Mouse (Mus musculus): Measurements from ENCODE around the gene Vps72. TPM values are rescaled to one million over a fixed set of nuclear protein-coding genes. Genes with fewer than 3 reads are reported as not detected.

Vps72 gene
- polyA plus RNA-seq, 1 experiment from 2014 or later, result 288 TPM

- H3K27ac ChIP-seq (replicated peaks), result peak overlapping the region; percentile 86
- WGBS, result 1% methylated on average over 30 of the region's 30 CpGs
- H3K4me1 ChIP-seq, result peaks cover 44% of the 10 kb centered on the region
- peaks cover 24% of the 10 kb centered on the region for H3K36me3 ChIP-seq (replicated peaks)
- peaks cover 59% of the 10 kb centered on the region for H3K27me3 ChIP-seq (replicated peaks; ENCODE audit: low read depth, poor library complexity, severe bottlenecking)
- peak; percentile 59 for DNase-seq (ENCODE audit: low spot score)
- H3K9me3 ChIP-seq, result no peaks in the 10 kb centered on the region
- peak overlapping the region; percentile 89 for H3K4me3 ChIP-seq
Observed at GRCm38 (mm10) chr3:95161041-95161551, 50.3 kb downstream of the Vps72 start.

- H3K4me1 ChIP-seq, result peaks cover 44% of the 10 kb centered on the region
- DNase-seq (ENCODE audit: low spot score), result no peak
- peak overlapping the region; percentile 86 for H3K27ac ChIP-seq (replicated peaks)
- peaks cover 31% of the 10 kb centered on the region for H3K36me3 ChIP-seq (replicated peaks)
- peaks cover 60% of the 10 kb centered on the region for H3K27me3 ChIP-seq (replicated peaks; ENCODE audit: low read depth, poor library complexity, severe bottlenecking)
- H3K9me3 ChIP-seq, result no peaks in the 10 kb centered on the region
- WGBS, result 5% methylated on average over 9 of the region's 9 CpGs
- H3K4me3 ChIP-seq, result peak overlapping the region; percentile 89
Observed at GRCm38 (mm10) chr3:95161618-95162344, 51.0 kb downstream of the Vps72 start.

- Histone ChIP-seq H3K27ac (replicated peaks) (no peak overlapping the region), H3K4me3 (peak overlapping the region; percentile 89), H3K4me1 (peaks cover 44% of the 10 kb centered on the region), H3K27me3 (replicated peaks; ENCODE audit: low read depth, poor library complexity, severe bottlenecking) (peaks cover 60% of the 10 kb centered on the region), H3K36me3 (replicated peaks) (peaks cover 36% of the 10 kb centered on the region), H3K9me3 (no peaks in the 10 kb centered on the region)
- WGBS, result 53% methylated on average over 2 of the region's 2 CpGs
- no peak for DNase-seq (ENCODE audit: low spot score)
Observed at GRCm38 (mm10) chr3:95162345-95162628, 51.5 kb downstream of the Vps72 start.

- no peak for DNase-seq (ENCODE audit: low spot score)
- Histone ChIP-seq H3K36me3 (replicated peaks) (peaks cover 50% of the 10 kb centered on the region), H3K27me3 (replicated peaks; ENCODE audit: low read depth, poor library complexity, severe bottlenecking) (peaks cover 66% of the 10 kb centered on the region), H3K27ac (replicated peaks) (no peak overlapping the region), H3K4me1 (peaks cover 44% of the 10 kb centered on the region), H3K4me3 (no peak overlapping the region), H3K9me3 (no peaks in the 10 kb centered on the region)
- 63% methylated on average over 11 of the region's 11 CpGs for WGBS
Observed at GRCm38 (mm10) chr3:95163419-95164255, 52.8 kb downstream of the Vps72 start.

DNA sequence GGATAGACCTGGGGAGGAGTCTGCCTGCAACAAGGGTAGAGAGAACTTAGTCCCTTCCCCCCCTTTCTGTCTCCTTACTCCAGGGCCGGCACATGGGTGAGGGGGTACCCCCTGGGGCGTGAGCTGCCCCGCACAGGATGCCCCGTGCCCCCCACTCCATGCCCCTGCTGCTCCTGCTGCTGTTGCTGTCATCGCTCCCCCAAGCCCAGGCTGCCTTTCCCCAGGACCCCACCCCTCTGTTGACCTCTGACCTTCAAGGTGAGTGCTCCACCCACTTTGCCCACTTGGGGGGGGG, 53.4 kb downstream of the Vps72 start:
- peaks cover 55% of the 10 kb centered on the region for H3K36me3 ChIP-seq (replicated peaks)
- no peaks in the 10 kb centered on the region for H3K9me3 ChIP-seq
- WGBS, result 48% methylated on average over 5 of the region's 5 CpGs

DNA sequence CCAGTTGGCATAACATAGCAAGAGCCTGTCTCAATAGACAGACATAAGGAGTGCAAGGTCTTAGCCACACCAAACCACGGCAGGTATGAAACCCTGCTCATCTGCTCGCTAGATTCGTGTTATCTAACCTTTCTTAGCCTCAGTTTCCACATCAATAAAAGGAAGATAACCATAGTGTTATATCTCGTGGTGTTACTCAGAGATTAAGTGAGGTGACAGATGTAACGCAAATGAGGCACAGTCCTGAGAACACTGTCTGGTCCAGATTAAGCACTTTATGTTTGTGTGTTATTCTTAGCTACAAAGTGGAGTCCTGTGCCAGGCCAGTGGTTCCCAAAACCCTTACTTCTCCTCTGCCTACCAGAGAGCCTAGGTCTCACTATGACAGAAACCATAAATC, 54.0 kb downstream of the Vps72 start:
- Histone ChIP-seq H3K4me1 (peaks cover 39% of the 10 kb centered on the region), H3K4me3 (no peak overlapping the region), H3K36me3 (replicated peaks) (peaks cover 62% of the 10 kb centered on the region), H3K9me3 (no peaks in the 10 kb centered on the region), H3K27me3 (replicated peaks; ENCODE audit: low read depth, poor library complexity, severe bottlenecking) (peaks cover 66% of the 10 kb centered on the region), H3K27ac (replicated peaks) (no peak overlapping the region)
- DNase-seq (ENCODE audit: low spot score), result no peak
- 84% methylated on average over 5 of the region's 5 CpGs for WGBS

More for the DNA sequence above, 53.4 kb downstream of the Vps72 start:
- H3K4me3 ChIP-seq, result no peak overlapping the region
- H3K27me3 ChIP-seq (replicated peaks; ENCODE audit: low read depth, poor library complexity, severe bottlenecking), result peaks cover 66% of the 10 kb centered on the region
- H3K27ac ChIP-seq (replicated peaks), result no peak overlapping the region
- peaks cover 44% of the 10 kb centered on the region for H3K4me1 ChIP-seq
- DNase-seq (ENCODE audit: low spot score), result no peak

- no peaks in the 10 kb centered on the region for H3K9me3 ChIP-seq
- H3K36me3 ChIP-seq (replicated peaks), result peaks cover 82% of the 10 kb centered on the region
- DNase-seq (ENCODE audit: low spot score), result no peak
- H3K4me1 ChIP-seq, result peaks cover 21% of the 10 kb centered on the region
- H3K27me3 ChIP-seq (replicated peaks; ENCODE audit: low read depth, poor library complexity, severe bottlenecking), result peaks cover 81% of the 10 kb centered on the region
- H3K27ac ChIP-seq (replicated peaks), result no peak overlapping the region
- 88% methylated on average over 10 of the region's 10 CpGs for WGBS
- no peak overlapping the region for H3K4me3 ChIP-seq
Observed at GRCm38 (mm10) chr3:95169996-95170395, 59.2 kb downstream of the Vps72 start.

DNA sequence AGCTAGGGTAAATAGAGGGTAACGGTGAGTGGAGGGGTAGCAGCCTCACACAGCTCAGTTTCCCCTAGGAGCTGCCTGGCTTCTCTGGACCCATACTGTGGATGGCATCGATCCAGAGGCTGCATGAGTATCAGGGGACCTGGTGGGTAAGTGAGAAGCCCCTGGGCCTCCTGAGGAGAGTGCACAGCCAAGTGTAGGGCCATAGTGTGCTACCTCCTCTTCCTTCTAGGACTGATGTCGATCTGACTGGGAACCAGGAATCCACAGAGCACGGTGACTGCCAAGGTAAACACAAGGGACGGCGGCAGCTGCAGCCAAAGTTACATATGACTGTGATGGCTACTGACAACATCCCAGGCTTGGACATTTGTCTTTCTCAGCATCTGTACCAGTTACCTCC, 60.3 kb downstream of the Vps72 start:
- H3K36me3 ChIP-seq (replicated peaks), result peaks cover 70% of the 10 kb centered on the region
- DNase-seq (ENCODE audit: low spot score), result no peak
- 82% methylated on average over 6 of the region's 6 CpGs for WGBS

More for the DNA sequence above, 60.3 kb downstream of the Vps72 start:
- H3K27me3 ChIP-seq (replicated peaks; ENCODE audit: low read depth, poor library complexity, severe bottlenecking), result peaks cover 89% of the 10 kb centered on the region
- H3K4me3 ChIP-seq, result no peak overlapping the region
- no peaks in the 10 kb centered on the region for H3K9me3 ChIP-seq
- peaks cover 21% of the 10 kb centered on the region for H3K4me1 ChIP-seq
- H3K27ac ChIP-seq (replicated peaks), result no peak overlapping the region

Small RNA genes lying within 50 kb of the gene (microRNA-seq; reads per million reads assigned to microRNA genes)
- not detected for gene Mir8099-1

Other genes starting within 250 kb of the Vps72 start
- 336 and 337 TPM in 2 replicates for gene Psmb4, start 224.1 kb upstream of the Vps72 start, polyA plus RNA-seq (2016; fragmentation: Nextera tagmentation; extraction: Ambion mirVana)
- gene Selenbp1, start 178.0 kb upstream of the Vps72 start, polyA plus RNA-seq (2016; fragmentation: Nextera tagmentation; extraction: Ambion mirVana), result 6.4 and 7.7 TPM in 2 replicates
- 6.9 and 7.0 TPM in 2 replicates for gene Rfx5, start 156.9 kb upstream of the Vps72 start, polyA plus RNA-seq (2016; fragmentation: Nextera tagmentation; extraction: Ambion mirVana)
- gene Pi4kb, start 136.3 kb upstream of the Vps72 start, polyA plus RNA-seq (2016; fragmentation: Nextera tagmentation; extraction: Ambion mirVana), result 23.8 and 24.4 TPM in 2 replicates
- gene Zfp687, start 95.6 kb upstream of the Vps72 start, polyA plus RNA-seq (2016; fragmentation: Nextera tagmentation; extraction: Ambion mirVana), result 34.9 and 36.9 TPM in 2 replicates
- 349 and 357 TPM in 2 replicates for gene Psmd4, start 68.4 kb upstream of the Vps72 start, polyA plus RNA-seq (2016; fragmentation: Nextera tagmentation; extraction: Ambion mirVana)
- gene Pip5k1a, start 4.1 kb upstream of the Vps72 start, polyA plus RNA-seq (2016; fragmentation: Nextera tagmentation; extraction: Ambion mirVana), result 18.0 and 21.3 TPM in 2 replicates
- gene Tmod4, start 13.5 kb downstream of the Vps72 start, polyA plus RNA-seq (2016; fragmentation: Nextera tagmentation; extraction: Ambion mirVana), result 1.4 and 1.5 TPM in 2 replicates
- gene Scnm1, start 23.0 kb downstream of the Vps72 start, polyA plus RNA-seq (2016; fragmentation: Nextera tagmentation; extraction: Ambion mirVana), result 81.0 and 84.4 TPM in 2 replicates
- 14.0 and 14.5 TPM in 2 replicates for gene Lysmd1, start 23.1 kb downstream of the Vps72 start, polyA plus RNA-seq (2016; fragmentation: Nextera tagmentation; extraction: Ambion mirVana)
- gene Tnfaip8l2, start 31.3 kb downstream of the Vps72 start, polyA plus RNA-seq (2016; fragmentation: Nextera tagmentation; extraction: Ambion mirVana), result 0.98 and 2.8 TPM in 2 replicates
- gene Sema6c, start 49.4 kb downstream of the Vps72 start, polyA plus RNA-seq (2016; fragmentation: Nextera tagmentation; extraction: Ambion mirVana), result 6.8 and 9.2 TPM in 2 replicates
- gene Gabpb2, start 106.9 kb downstream of the Vps72 start, polyA plus RNA-seq (2016; fragmentation: Nextera tagmentation; extraction: Ambion mirVana), result 12.0 and 12.5 TPM in 2 replicates
- 91.1 and 91.2 TPM in 2 replicates for gene Cdc42se1, start 117.7 kb downstream of the Vps72 start, polyA plus RNA-seq (2016; fragmentation: Nextera tagmentation; extraction: Ambion mirVana)
- 29.9 and 35.2 TPM in 2 replicates for gene Mllt11, start 121.1 kb downstream of the Vps72 start, polyA plus RNA-seq (2016; fragmentation: Nextera tagmentation; extraction: Ambion mirVana)
- gene Gm128, start 130.6 kb downstream of the Vps72 start, polyA plus RNA-seq (2016; fragmentation: Nextera tagmentation; extraction: Ambion mirVana), result 0.38 and 0.45 TPM in 2 replicates
- gene Bnipl, start 140.2 kb downstream of the Vps72 start, polyA plus RNA-seq (2016; fragmentation: Nextera tagmentation; extraction: Ambion mirVana), result 0.99 and 2.0 TPM in 2 replicates
- gene Mindy1, start 170.3 kb downstream of the Vps72 start, polyA plus RNA-seq (2016; fragmentation: Nextera tagmentation; extraction: Ambion mirVana), result 36.3 and 37.1 TPM in 2 replicates
- 27.3 and 29.1 TPM in 2 replicates for gene Prune1, start 171.1 kb downstream of the Vps72 start, polyA plus RNA-seq (2016; fragmentation: Nextera tagmentation; extraction: Ambion mirVana)
- gene Anxa9, start 196.2 kb downstream of the Vps72 start, polyA plus RNA-seq (2016; fragmentation: Nextera tagmentation; extraction: Ambion mirVana), result 1.3 and 1.4 TPM in 2 replicates
- 125 TPM in 2 replicates for gene Cers2, start 203.8 kb downstream of the Vps72 start, polyA plus RNA-seq (2016; fragmentation: Nextera tagmentation; extraction: Ambion mirVana)
- 60.9 and 61.1 TPM in 2 replicates for gene Setdb1, start 246.2 kb downstream of the Vps72 start, polyA plus RNA-seq (2016; fragmentation: Nextera tagmentation; extraction: Ambion mirVana)

All from embryonic facial prominence, embryonic 10.5 days (tissue).